Mouse (Mus musculus) cerebellum, adult 8-10 months (tissue): ENCODE data around the gene Etv6.

Source experiments
- DNase-seq: peaks from one replicate; pipeline ENCODE4 v3.0.0; 2022

The Etv6 gene

DNA sequence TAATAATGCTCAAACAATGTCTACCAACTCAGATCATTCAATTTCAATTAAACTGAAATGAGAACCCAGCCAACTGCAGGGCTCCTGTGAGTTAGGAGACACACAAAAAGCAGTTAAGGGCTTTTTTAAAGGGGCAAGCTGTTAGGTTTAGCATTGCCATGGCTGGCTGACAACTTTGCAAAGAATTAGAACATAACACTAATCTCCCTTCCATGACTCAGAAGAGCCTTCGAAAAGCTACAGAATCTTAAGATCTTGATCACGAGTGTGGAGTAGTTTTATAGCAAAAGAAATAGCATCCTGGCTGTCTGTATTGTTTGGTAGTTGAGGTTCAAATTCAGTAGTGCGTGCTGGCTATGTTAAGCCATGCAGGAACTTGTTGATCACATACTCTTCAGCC is 182.9 kb downstream of the Etv6 start:
- no peak for DNase-seq

DNA sequence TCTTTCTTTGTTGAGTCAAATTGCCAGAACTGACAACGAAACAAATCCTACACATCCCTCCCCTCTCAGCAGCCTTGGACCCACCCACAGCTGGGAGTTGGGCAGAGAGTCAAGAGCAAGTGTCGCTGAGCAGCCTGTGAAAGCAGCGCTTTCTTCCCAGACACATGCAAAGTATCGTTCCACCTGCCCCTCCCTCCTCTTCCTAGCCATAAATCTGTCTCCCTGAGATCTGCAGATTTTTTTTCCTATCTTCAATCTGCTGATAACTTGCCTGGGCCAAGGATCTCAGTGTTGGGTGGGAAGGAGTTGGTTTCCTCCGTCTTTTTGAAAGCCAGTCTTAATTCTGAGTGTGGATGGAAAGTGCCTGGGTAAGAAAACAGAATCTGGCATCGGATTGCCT is 183.9 kb downstream of the Etv6 start:
- DNase-seq = no peak

DNA sequence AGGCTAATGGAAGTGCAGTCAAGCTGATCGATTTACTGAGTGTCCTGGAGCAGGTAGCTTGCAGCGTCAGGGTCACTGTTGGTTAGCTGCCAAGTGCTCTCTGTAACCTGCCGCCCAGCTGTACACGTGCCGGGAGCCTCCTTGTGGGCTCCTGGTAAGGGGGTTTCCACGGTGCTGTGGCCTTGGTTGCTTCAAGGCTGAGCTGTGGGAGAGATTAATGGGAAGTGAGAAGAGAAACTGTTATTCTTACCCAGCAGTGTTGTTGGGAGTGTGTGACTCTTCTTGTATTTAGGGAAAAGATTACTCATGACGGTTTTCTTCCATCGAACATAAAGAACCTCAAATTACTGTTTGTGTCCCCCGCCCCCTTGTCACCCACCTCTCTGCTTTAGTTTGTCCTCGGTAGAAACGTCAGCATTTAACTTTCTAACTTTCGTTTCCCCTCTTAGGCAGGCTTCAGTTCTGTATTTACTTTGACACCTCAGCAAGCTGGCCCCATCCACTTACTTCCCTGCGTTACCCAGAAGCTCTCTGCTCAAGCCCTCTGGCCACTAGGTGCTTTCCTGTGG is 184.8 kb downstream of the Etv6 start:
- DNase-seq = no peak

DNA sequence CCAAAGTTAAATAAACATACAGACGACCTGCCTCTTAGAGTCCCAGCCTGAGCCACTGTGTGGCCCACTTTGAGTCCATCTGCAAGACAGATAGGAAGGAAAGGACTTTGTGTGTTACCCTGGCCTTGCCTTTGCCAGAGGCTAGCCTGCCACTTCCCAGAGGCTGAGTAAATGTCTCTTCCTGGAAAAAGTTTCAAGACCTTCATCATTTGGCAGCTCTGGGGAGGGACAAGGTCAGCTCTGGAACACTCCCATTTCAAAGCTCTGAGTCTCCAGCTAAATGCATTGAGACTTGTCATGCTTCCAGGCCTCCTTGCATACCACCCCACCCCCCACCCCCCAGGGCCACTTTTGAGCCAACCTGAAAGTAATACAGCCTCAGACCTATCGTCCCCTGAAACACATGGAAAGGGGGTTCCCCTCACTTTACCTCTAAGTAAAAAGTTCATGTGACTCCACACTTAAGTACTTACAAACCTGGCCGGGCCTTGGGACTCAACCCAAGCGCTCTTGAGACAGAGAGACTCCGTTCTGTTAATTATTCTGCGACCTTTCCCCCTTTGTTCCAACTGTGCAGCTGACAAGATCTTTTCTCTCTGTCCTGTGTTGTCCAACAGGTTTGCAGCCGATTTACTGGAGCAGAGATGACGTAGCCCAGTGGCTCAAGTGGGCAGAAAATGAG is 186.9 kb downstream of the Etv6 start:
- no peak for DNase-seq

DNA sequence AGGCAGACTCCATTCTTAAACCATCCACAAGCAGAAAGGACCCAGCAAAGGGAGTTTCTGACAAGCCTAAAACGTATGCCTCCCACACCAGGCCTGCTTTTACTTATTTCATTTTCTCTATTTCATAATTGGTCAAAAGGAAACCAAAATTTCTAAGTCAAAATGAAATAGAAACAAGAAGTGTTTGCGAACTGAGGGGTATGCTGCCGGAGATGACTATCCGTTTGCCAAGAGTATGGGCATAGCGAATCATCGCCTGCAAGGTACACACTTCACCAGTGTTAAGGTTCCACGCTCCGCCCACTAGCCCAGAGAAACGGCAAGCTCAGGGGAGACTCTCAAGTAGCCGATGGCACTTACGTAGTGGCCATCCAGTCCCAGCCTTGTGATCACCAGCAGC is 190.1 kb downstream of the Etv6 start:
- no peak for DNase-seq

DNA sequence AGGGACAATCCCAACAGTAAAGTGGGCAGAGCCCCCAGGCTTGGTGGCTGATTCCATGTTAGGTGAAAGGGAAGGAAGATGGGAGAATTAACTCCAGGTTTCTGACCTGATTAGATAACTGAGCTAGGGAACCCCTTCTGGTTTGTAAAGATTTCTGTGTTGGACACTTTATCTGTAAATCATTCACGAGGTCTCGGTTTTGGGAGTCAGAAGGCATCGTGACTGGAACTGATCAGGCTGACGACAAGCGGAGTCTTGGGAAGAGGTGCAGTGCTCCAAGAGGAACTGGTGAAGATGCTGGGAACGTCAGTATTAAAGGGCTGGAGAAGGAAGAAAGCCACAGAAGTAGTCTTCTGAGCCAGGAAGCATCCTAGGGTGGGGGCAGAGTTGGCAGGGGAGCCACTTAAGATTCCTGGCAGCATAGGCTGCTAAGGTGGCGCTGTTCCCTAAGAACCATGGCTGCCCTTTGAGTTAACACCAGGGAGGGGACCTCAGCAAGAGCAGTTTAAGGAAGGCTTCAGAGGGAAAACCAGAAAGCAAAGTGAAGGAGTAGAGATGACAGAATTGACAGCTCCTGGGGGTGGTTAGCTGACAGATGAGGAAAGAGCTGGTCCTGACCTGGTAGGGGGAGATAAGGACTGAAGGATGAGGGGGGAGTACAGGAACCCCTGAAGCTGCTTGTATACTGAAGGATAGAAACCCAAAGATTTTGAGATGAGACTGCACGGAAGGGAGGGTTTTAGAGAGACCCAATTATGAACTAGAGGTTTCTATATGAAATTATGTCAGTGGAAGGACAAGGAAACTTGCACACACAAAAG is 191.1 kb downstream of the Etv6 start:
- no peak for DNase-seq

DNA sequence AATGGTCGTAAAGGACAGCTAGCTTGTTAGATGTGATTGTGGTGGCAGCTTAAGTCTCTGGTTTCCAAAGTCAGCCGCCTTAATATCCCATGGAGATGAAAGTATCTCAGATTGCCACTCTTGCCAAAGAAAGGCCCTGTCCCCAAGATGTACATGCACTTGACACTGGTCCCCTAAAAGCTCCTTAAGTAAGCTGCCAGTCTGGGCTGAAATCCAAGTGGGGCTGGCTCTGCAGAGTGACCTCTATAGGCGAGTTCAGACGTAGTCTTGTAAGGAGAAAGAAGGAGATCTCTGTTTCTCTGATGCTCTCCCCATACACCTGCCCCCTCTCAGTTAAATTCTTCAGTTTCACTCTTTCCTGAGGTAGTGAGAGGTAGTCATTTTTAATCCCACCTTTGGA is 200.8 kb downstream of the Etv6 start:
- no peak for DNase-seq

DNA sequence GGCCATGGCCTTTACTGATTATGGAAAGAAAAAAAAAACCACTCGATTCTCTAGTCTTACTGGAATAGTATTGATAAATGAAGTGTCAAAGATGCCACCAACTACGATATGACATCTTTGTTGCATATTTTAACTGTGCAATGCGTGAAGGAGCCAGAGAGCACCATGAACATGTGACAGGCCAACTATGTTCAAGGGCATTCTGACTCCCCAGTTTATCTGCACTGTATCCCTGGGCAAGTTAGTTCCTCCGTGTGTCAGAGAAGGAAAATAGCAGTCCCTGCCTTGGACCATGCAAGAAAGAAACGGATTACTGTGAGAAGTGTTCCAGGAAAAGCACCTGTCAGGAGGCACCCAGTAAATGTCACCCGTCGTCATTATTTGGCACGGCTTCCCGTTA is 203.0 kb downstream of the Etv6 start:
- DNase-seq = no peak

DNA sequence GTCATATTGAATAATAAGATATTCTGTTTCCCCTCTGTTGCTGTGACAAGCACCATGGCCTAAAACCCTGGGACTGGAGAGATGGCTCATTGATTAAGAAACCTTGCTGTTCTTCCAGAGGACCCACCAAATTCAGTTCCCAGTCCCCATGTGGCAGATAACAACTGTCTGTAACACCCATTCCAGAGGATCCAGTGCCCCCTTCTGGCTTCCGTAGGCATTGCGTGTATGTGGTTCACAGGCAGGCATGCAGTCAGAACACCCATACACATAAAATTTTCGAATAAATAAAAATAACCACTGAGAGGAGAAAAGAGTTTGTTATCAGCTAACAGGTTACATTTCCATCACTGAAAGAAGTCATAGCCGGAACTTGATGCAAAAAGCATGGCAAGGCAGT is 205.5 kb downstream of the Etv6 start:
- no peak for DNase-seq

DNA sequence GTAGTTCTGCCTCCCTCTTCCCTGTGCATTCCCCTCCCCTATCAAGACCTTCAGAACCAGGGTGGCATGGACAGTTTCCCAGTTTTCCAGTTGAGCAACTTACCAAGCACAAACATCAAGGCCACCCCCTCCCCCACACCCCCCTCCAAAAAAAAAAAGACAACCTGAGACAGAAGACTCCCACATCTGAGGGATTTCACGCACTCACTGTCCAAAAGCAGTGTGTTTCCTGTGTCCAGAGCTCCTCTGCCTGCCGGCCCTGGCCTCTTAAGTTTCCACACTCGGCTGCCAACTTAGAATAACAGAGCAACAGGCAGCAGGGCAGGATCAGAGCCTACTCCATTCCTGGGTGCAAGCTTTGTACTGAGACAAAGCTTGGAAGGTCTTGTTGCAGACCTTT is 207.6 kb downstream of the Etv6 start:
- no peak for DNase-seq

DNA sequence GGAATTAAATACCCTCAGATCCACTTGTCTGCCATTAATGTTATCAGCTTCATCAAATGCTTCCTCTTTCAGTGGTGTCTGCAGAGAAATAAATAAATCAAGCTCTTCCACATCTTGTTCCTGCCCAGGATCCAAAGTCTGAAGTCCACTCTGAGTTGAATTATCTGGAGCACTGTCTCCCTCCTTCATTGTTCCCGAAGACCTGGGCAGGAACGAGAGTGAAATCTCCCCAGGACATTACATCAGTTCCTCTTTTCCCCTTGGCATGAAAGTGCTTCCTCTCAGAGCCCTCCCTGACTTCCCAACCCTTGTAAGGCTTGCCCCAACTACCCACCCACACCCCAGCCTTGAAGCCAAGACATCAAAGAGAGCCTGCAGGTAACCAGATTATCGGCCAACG is 208.0 kb downstream of the Etv6 start:
- no peak for DNase-seq

DNA sequence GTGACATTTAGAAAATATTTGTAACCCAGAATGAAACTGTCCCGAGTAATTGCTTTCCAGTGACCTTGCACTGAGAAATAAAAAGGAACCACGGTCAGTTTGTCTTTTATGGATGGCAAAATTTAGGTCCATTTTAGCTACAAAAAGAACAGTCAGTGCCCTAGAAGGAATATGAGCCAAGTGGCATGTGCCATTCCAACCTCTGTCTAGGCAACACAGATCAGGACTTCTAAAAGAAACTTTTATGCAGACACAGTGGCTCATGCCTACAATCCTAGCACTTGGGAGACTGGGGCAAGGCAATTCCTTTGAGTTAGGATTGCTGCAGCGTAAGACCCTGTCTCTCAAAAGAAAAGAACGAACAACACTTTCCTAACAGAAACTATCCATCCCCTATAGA is 208.6 kb downstream of the Etv6 start:
- no peak for DNase-seq

DNA sequence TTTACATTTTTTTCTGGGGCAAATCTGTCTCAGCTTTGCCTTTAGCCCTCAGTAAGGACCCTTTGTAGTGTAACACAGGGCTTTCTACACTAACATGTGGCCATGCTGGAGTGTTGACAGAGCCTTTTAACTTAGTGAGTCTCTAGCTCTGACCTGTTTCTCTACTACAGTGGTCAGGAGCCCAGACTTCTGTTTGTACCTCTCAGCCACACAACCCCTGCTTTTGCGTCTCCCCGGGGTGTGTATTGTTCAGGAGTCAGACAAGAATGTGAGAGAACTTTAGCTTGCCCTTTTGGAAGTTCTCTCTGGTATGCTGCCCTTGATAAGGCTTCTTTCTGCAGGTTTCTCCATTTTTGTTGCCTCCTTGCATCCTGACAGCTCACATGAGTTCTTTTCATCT is 210.6 kb downstream of the Etv6 start:
- no peak for DNase-seq

DNA sequence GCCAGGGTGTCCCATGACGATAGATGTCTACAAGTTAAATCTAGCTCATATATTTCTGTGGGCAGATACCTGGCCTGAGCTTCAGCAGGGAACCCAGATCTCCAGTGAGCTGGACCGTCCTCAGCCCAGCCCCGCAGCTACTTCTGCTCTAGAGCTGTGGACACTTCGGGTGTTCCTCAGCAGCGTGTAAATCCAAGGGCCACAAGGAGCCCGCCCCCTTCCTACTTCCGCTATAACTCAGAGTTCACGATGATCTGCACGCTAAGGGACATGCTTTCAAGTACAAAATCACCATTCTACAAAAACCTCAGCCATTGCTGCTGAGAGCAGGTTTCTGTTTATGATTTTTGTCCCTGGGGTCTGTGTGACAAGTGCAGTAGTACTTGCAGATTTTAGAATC is 211.8 kb downstream of the Etv6 start:
- DNase-seq = no peak

DNA sequence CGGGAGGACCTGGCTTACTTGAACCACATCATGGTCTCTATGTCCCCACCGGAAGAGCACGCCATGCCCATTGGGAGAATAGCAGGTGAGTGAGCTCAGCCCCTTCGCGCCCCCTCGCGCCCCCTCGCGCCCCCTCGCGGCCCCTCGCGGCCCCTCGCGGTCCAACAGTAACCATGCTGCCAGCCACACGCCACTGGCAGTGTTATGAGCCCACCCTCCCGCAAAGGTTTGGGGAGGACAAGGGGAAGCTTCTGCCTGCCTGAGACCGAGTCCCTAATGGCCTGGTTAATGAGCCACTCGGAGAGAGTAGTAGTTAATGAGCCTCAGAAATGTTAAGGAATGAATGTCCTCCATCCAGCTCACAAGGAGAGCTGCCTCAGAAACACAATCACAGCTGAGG is 213.2 kb downstream of the Etv6 start:
- DNase-seq = no peak

DNA sequence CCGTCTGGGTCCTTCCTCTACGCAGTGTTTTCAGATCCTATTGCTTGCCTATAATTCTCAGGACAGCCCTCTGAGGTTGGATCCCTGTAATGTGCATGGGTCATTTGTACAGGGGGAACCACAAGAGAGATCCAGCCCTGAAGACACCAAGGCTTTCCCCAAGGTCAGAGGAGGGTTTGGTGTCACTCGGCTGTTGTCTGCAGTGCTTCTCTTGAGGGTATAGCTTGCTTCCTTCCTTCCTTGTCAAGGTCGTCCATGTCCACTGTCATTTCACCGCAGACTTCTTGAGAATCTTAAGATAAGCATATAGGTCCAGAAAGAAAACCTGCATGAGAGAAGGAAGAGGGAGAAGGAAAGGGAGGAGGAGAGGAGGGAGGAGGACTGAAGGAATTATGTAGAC is 215.3 kb downstream of the Etv6 start:
- no peak for DNase-seq

DNA sequence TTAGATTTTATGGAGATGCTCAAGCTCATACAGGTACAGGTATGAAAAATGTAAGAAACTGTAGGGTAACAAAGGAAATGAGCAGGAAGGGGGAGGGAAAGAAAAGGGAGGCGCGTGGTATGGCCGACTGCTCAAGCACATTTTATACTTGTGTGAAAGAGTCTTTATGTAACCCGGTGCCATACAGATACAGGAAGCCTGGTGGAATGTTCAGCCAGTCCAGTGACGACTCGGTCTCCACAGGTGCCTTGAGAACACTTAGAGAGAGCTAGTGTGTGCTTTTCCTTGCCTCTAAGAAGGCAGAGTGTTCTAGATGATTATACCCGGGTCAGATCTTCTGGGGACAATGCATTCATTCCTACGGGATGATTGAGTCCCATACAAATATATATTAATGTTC is 215.9 kb downstream of the Etv6 start:
- DNase-seq = no peak

DNA sequence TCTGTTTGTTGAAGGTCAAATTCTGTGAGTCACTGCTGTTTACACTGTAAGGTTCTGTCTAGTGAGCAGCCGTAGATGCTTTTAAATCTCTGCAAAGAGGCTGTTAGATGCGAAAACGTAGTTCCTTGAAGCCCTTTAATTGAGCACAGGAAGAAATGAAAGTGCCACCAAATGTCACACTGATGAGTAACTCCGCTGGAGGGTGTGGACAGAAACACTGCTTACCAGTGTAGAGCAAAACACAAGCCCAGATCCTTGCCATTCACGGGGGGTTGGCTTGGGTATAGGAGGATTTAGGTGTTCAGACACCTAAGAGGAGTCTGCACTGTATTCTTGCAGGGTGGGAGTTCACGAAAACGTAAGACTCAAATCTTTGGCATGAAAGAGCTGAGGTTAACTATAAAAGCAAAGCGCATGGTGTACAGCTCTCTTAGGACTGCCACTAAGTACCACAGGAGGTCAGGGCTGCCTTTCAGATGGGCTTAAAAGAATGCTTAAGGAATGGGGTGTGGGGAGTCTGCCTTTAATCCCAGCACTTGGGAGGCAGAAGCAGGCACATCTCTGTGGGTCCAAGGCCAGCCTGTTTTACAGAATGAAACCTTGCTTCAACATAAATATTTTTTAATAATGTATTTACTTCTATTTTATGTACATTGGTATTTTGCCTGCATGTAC is 216.7 kb downstream of the Etv6 start:
- no peak for DNase-seq

DNA sequence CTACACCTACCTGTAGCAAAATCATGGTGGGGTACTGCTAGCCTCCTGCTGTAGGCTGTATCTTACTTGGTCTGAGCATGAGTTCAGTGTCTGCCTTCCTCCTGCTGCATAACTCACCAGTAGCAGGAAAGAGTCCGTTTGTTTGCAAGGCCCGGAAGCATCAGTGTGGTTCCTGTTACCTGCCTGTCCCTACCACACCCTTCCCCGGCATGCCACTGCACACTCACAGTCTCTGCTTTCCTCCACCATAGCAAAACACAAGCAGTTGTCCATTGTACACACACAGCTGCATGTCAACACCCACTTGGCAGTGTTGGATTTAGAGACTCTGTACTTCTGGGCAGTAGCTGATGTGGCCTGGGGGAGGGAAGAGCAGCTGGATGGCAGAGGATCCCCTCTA is 220.9 kb downstream of the Etv6 start:
- DNase-seq = no peak

DNA sequence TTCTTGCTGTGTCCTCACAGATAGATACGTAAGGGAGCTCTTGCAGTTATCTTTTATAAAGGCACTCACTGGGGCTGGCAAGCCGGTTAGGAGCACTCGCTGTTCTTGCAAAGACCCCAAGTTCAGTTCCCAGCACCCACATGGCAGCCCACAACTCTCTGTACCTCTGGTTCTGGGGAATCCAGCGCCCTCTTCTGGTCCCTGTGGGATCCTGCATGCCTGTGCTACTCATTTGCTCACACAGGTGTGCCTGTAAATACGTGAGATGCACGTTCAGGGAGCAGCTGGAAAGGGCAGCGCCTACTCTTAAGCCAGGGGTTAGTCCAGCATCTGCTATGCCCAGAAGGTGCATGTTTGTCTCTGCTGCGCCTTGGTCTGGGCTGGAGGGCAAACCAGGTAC is 224.4 kb downstream of the Etv6 start:
- no peak for DNase-seq

DNA sequence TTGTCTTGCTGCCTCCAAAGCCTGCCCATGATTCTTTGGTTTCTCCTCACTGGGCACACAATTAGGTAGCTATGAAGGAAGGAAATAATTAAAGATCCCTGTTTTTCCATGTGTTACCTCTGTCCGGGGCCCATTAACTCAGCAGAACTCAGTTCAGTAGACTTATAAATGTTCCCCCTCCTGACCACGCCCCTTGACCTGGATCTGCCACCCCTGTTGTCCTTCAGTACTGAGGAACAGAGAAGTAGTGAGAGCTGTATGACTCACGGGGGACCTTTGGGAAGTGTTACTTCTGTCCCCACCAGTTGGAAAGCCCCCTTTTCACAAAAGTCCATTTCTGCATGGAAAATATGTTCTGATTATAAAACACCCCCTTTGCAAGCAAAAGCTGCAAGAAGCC is 226.4 kb downstream of the Etv6 start:
- no peak for DNase-seq

DNA sequence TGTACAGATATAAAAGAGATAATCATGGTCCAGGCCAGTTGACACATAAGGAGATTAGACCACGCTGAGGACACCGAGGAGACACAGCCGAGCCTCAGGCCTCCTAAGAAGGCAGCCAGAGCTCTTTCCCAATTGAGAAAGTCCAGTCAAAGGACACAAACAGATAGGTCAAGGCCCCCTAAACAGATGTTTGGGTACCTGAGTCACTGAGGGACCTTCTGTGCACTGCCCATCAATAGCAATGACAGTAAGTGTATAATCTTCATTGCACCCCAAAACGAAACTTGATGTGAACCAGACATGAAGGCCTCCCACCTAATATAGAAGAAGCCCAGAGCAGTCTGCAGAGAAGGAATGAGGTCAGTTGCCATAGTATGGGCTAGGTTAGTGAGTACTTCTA is 226.9 kb downstream of the Etv6 start:
- DNase-seq = no peak

DNA sequence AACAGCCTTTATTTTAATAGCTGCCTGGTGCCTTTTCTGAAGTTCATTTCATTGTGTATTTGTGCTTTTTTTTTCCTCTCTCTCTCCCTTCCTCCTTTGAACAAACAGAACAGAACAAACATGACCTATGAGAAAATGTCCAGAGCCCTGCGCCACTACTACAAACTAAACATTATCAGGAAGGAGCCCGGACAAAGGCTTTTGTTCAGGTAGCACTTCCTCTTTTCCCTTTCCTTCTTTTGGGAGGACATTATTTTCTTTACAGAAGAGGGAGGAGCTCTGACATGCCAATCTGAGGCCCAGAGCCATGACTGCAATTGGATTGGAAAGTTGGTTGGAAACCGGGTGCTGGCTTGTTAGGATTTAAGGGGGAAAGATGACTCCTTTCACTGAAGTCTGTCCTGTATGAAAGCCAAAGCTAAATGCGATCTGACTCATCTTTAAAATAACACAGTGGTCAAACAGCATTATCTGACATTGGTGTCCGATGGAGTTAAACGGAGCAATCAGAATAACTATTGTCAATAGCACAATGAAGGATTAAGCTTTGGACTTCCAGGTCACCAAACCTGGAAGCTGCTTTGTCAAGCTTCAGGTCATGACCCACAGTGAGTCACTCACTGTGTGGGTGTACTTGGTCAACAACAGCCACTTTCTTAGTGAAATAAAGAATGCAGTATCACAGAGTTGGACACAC is 227.6 kb downstream of the Etv6 start:
- no peak for DNase-seq
